Mouse (Mus musculus) forelimb bud, embryonic 11.5 days (tissue): ENCODE data around the gene Exoc8.

Experiments
- DNase-seq: peaks from one replicate; pipeline ENCODE4 v3.0.0-alpha.2; 2012; ENCODE audit warnings: low read depth, low spot score

Exoc8 gene

DNA sequence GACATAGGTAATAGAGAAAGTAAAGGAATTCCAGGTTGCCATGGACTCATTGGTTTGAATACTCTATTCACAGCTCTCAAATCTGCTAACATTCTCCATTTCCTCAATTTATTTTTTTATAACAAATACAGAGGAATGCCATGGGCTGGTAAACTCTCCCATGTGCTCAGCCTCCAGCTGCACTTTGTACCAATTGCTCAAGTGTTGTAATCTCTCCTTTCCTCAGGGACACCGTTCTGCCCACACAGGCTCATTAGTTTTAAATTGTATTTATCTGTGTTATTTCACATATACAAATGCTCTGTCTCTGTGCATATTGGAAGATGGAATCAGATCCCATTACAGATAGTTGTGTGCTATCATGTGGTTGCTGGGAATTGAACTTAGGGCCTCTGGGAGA lies 44.0 kb downstream of the Exoc8 start:
- no peak for DNase-seq

DNA sequence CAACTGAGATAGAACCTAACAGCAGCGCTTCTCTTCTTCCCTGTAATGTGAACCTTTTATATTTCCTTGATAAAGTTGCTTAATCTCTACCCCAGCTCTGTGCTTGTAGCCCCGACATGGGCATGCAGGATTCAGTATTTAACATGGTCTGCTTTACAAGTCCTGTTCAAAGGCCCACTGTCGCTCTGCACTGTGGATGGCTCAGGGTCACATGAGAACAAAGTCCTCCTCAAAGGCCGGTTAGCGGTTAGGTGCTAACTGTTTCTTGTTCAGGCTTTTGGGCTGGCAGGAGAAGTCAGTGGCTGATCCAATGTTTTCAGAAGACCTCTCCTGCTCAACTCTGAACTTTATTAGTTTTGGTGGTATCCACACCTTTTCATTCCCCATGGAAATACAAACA lies 51.9 kb downstream of the Exoc8 start:
- no peak for DNase-seq

DNA sequence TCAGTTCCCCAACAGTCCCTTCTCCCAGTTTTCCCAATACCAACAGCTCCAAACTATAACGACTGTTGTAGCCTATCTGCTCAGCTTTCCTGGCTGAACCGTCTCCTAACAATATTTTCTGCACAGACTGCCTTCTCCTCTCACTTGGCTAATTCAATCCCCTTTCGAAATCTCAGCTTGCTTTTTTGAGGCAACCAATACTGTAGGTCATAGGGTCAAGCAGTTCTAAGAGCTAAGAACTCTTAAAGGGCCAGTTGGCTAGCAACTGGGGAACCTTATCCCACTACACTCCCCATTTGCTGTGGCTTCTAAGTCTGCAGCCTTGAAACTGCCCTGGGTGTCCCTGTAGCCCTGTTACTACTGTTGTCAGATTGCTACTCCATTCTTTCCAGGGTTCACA lies 52.4 kb downstream of the Exoc8 start:
- no peak for DNase-seq
